Mouse (Mus musculus) neural tube, embryonic 15.5 days (tissue): ENCODE results near the gene Acaa1b. TPM values are rescaled to one million over a fixed set of nuclear protein-coding genes. Genes with fewer than 3 reads are reported as not detected.

Source experiments
- ATAC-seq: fragments of 200-750 bp; cut with Nextera tagmentation; 2 replicates; pipeline ENCODE4 v1.8.0; 2017; ENCODE audit warnings: mild to moderate bottlenecking, moderate TSS enrichment, moderate library complexity; ENCODE audit not compliant: low FRiP score
- H3K27ac ChIP-seq: fragments of 300-500 bp; sonication (generic); replicated peaks from 2 replicates; pipeline ENCODE4 v1.5.1; 2015; ENCODE audit warnings: mild to moderate bottlenecking, inconsistent platforms
- H3K27me3 ChIP-seq: fragments of 300-500 bp; sonication (generic); replicated peaks from 2 replicates; pipeline ENCODE4 v1.6.1; 2015; ENCODE audit warnings: inconsistent platforms
- H3K36me3 ChIP-seq: fragments of 300-500 bp; sonication (generic); 2 replicates; pipeline ENCODE4 v1.6.1; 2015; ENCODE audit warnings: inconsistent platforms
- H3K4me1 ChIP-seq: fragments of 300-500 bp; sonication (generic); 2 replicates; pipeline ENCODE4 v1.6.1; 2015; ENCODE audit warnings: inconsistent platforms
- H3K4me2 ChIP-seq: fragments of 300-500 bp; sonication (generic); 2 replicates; pipeline ENCODE4 v1.6.1; 2015; ENCODE audit warnings: inconsistent platforms, mild to moderate bottlenecking, moderate library complexity
- H3K4me3 ChIP-seq: fragments of 300-500 bp; sonication (generic); replicated peaks from 2 replicates; pipeline ENCODE4 v1.5.1; 2015; ENCODE audit warnings: mild to moderate bottlenecking, inconsistent platforms
- H3K9ac ChIP-seq: fragments of 300-500 bp; sonication (generic); replicated peaks from 2 replicates; pipeline ENCODE4 v1.6.1; 2015; ENCODE audit warnings: mild to moderate bottlenecking, inconsistent platforms
- H3K9me3 ChIP-seq: fragments of 300-500 bp; sonication (generic); replicated peaks from 2 replicates; pipeline ENCODE4 v1.6.1; 2016; ENCODE audit warnings: inconsistent platforms
- WGBS: fragments of 180-500 bp; shearing (Covaris S2); methylation state at CpG from one replicate; pipeline ENCODE4 v1.1.7; 2015; ENCODE audit warnings: mixed read lengths; 5-methylcytosine and 5-hydroxymethylcytosine counted together
- polyA plus RNA-seq: library from polyadenylated mRNA; unstranded; fragments of >200 nt; fragmentation: Nextera tagmentation; extraction: Ambion mirVana; gene quantifications from 2 replicates; pipeline ENCODE4 v1.2.1, GENCODE M21; 2015

Acaa1b gene
- 5.6 and 6.4 TPM in 2 replicates for polyA plus RNA-seq

- H3K9me3 ChIP-seq = no peaks in the 10 kb centered on the region
- peak within 1 kb of the TSS; percentile 47 for H3K9ac ChIP-seq
- peaks cover 20% of the 10 kb centered on the region for H3K27me3 ChIP-seq
- under 1% methylated on average over 61 of the region's 65 CpGs for WGBS
- H3K27ac ChIP-seq = no peak within 1 kb of the TSS
- peaks cover 11% of the 10 kb centered on the region for H3K4me1 ChIP-seq
- ATAC-seq = peak; percentile 94
- H3K4me3 ChIP-seq = peak within 1 kb of the TSS; percentile 57
- H3K36me3 ChIP-seq = no peaks in the 10 kb centered on the region
- peak within 1 kb of the TSS; percentile 70 for H3K4me2 ChIP-seq
Observed at GRCm38 (mm10) chr9:119156278-119157201, at the start of gene Acaa1b. Gene Acaa1b, minus strand, starts transcription at chr9:119157093.

- no peak overlapping the region for H3K4me3 ChIP-seq
- H3K4me2 ChIP-seq = no peak overlapping the region
- no peaks in the 10 kb centered on the region for H3K36me3 ChIP-seq
- 77% methylated on average over 2 of the region's 2 CpGs for WGBS
- H3K27ac ChIP-seq = no peak overlapping the region
- H3K4me1 ChIP-seq = no peaks in the 10 kb centered on the region
- peaks cover 5% of the 10 kb centered on the region; the same call in 1 of the 2 replicates for H3K9me3 ChIP-seq
- no peaks in the 10 kb centered on the region for H3K27me3 ChIP-seq
- no peak overlapping the region for H3K9ac ChIP-seq
- ATAC-seq = no peak
Observed at GRCm38 (mm10) chr9:119206666-119207065, 49.8 kb upstream of the Acaa1b start.

- ATAC-seq = no peak
- no peak overlapping the region for H3K27ac ChIP-seq
- WGBS = 93% methylated on average over 5 of the region's 5 CpGs
- H3K9me3 ChIP-seq = peaks cover 5% of the 10 kb centered on the region; the same call in 1 of the 2 replicates
- H3K27me3 ChIP-seq = no peaks in the 10 kb centered on the region
- H3K4me3 ChIP-seq = no peak overlapping the region
- no peaks in the 10 kb centered on the region for H3K36me3 ChIP-seq
- no peaks in the 10 kb centered on the region for H3K4me1 ChIP-seq
- no peak overlapping the region for H3K9ac ChIP-seq
- H3K4me2 ChIP-seq = no peak overlapping the region
Observed at GRCm38 (mm10) chr9:119205756-119206155, 48.9 kb upstream of the Acaa1b start.

GRCm38 (mm10) chr9:119203617-119204016, 46.7 kb upstream of the Acaa1b start:
- Histone ChIP-seq H3K27me3 (no peaks in the 10 kb centered on the region), H3K4me1 (no peaks in the 10 kb centered on the region), H3K4me3 (no peak overlapping the region), H3K9me3 (peaks cover 5% of the 10 kb centered on the region; the same call in 1 of the 2 replicates), H3K27ac (no peak overlapping the region), H3K9ac (no peak overlapping the region), H3K36me3 (no peaks in the 10 kb centered on the region), H3K4me2 (no peak overlapping the region)
- no peak for ATAC-seq
- WGBS = 97% methylated on average over 9 of the region's 9 CpGs

GRCm38 (mm10) chr9:119201653-119202052, 44.8 kb upstream of the Acaa1b start:
- Histone ChIP-seq H3K9ac (no peak overlapping the region), H3K36me3 (no peaks in the 10 kb centered on the region), H3K27me3 (no peaks in the 10 kb centered on the region), H3K4me1 (no peaks in the 10 kb centered on the region), H3K9me3 (peaks cover 5% of the 10 kb centered on the region; the same call in 1 of the 2 replicates), H3K27ac (no peak overlapping the region), H3K4me2 (no peak overlapping the region), H3K4me3 (no peak overlapping the region)
- no peak for ATAC-seq
- 87% methylated on average over 5 of the region's 5 CpGs for WGBS

- no peaks in the 10 kb centered on the region for H3K36me3 ChIP-seq
- no peak overlapping the region for H3K9ac ChIP-seq
- no peak for ATAC-seq
- H3K27ac ChIP-seq = no peak overlapping the region
- no peaks in the 10 kb centered on the region for H3K4me1 ChIP-seq
- no peak overlapping the region for H3K4me3 ChIP-seq
- peaks cover 5% of the 10 kb centered on the region; the same call in 1 of the 2 replicates for H3K9me3 ChIP-seq
- no peaks in the 10 kb centered on the region for H3K27me3 ChIP-seq
- H3K4me2 ChIP-seq = no peak overlapping the region
- 82% methylated on average over 10 of the region's 10 CpGs for WGBS
Observed at GRCm38 (mm10) chr9:119199151-119199861, 42.4 kb upstream of the Acaa1b start.

- H3K4me2 ChIP-seq = no peak overlapping the region
- 37% methylated on average over 11 of the region's 11 CpGs for WGBS
- no peaks in the 10 kb centered on the region for H3K9me3 ChIP-seq
- H3K27ac ChIP-seq = no peak overlapping the region
- no peaks in the 10 kb centered on the region for H3K4me1 ChIP-seq
- H3K36me3 ChIP-seq = no peaks in the 10 kb centered on the region
- ATAC-seq = no peak
- no peak overlapping the region for H3K9ac ChIP-seq
- no peaks in the 10 kb centered on the region for H3K27me3 ChIP-seq
- no peak overlapping the region for H3K4me3 ChIP-seq
Observed at GRCm38 (mm10) chr9:119192202-119192990, 35.5 kb upstream of the Acaa1b start.

GRCm38 (mm10) chr9:119181241-119181728, 24.4 kb upstream of the Acaa1b start:
- Histone ChIP-seq H3K4me3 (no peak overlapping the region), H3K36me3 (no peaks in the 10 kb centered on the region), H3K4me1 (peaks cover 10% of the 10 kb centered on the region), H3K9ac (no peak overlapping the region), H3K27ac (no peak overlapping the region), H3K9me3 (no peaks in the 10 kb centered on the region), H3K4me2 (no peak overlapping the region), H3K27me3 (no peaks in the 10 kb centered on the region)
- 37% methylated on average over 3 of the region's 3 CpGs for WGBS
- peak; percentile 50; the same call in 1 of the 2 replicates for ATAC-seq

- Histone ChIP-seq H3K4me3 (no peak overlapping the region), H3K9me3 (no peaks in the 10 kb centered on the region), H3K27me3 (no peaks in the 10 kb centered on the region), H3K27ac (no peak overlapping the region), H3K4me1 (peaks cover 10% of the 10 kb centered on the region), H3K36me3 (no peaks in the 10 kb centered on the region), H3K9ac (no peak overlapping the region), H3K4me2 (no peak overlapping the region)
- no peak for ATAC-seq
- 92% methylated on average over 11 of the region's 11 CpGs for WGBS
Observed at GRCm38 (mm10) chr9:119179292-119179691, 22.4 kb upstream of the Acaa1b start.

- Histone ChIP-seq H3K27me3 (no peaks in the 10 kb centered on the region), H3K36me3 (no peaks in the 10 kb centered on the region), H3K4me1 (no peaks in the 10 kb centered on the region), H3K9ac (no peak overlapping the region), H3K9me3 (no peaks in the 10 kb centered on the region), H3K4me2 (no peak overlapping the region), H3K27ac (no peak overlapping the region), H3K4me3 (no peak overlapping the region)
- ATAC-seq = no peak
- 94% methylated on average over 2 of the region's 2 CpGs for WGBS
Observed at GRCm38 (mm10) chr9:119167608-119168007, 10.7 kb upstream of the Acaa1b start.

- no peak overlapping the region for H3K4me3 ChIP-seq
- WGBS = 97% methylated on average over 6 of the region's 6 CpGs
- H3K27ac ChIP-seq = no peak overlapping the region
- H3K36me3 ChIP-seq = no peaks in the 10 kb centered on the region
- no peaks in the 10 kb centered on the region for H3K27me3 ChIP-seq
- H3K9me3 ChIP-seq = no peaks in the 10 kb centered on the region
- ATAC-seq = no peak
- no peak overlapping the region for H3K9ac ChIP-seq
- H3K4me2 ChIP-seq = no peak overlapping the region
- no peaks in the 10 kb centered on the region for H3K4me1 ChIP-seq
Observed at GRCm38 (mm10) chr9:119165548-119165947, 8.7 kb upstream of the Acaa1b start.
